Mouse (Mus musculus) liver, adult 2 months (tissue): ENCODE results near the gene Cdh1. TPM values are rescaled to one million over a fixed set of nuclear protein-coding genes. Genes with fewer than 3 reads are reported as not detected.

ENCODE experiments used
- DNase-seq: peaks from one replicate; pipeline ENCODE4 v3.0.0-alpha.2; 2011; ENCODE audit warnings: low read depth, low spot score; ENCODE audit errors: extremely low read depth
- H3K27ac ChIP-seq: fragments of 200-500 bp; replicated peaks from 2 replicates; pipeline ENCODE4 v1.5.1; 2012; ENCODE audit warnings: low read depth, mild to moderate bottlenecking, control low read depth, inconsistent platforms, low read length; ENCODE audit not compliant: insufficient read depth
- H3K27me3 ChIP-seq: fragments of 200-500 bp; 2 replicates; pipeline ENCODE4 v1.6.1; 2012; ENCODE audit warnings: mild to moderate bottlenecking, moderate library complexity, low read length, inconsistent platforms; ENCODE audit not compliant: control insufficient read depth, insufficient read depth
- H3K36me3 ChIP-seq: fragments of 200-500 bp; 2 replicates; pipeline ENCODE4 v1.6.1; 2012; ENCODE audit warnings: low read length, inconsistent platforms; ENCODE audit not compliant: control insufficient read depth, insufficient read depth
- H3K4me1 ChIP-seq: fragments of 200-500 bp; 2 replicates; pipeline ENCODE4 v1.6.1; 2011; ENCODE audit warnings: low read length; ENCODE audit not compliant: control insufficient read depth, insufficient read depth
- H3K4me3 ChIP-seq: fragments of 200-500 bp; 2 replicates; pipeline ENCODE4 v1.5.1; 2011; ENCODE audit warnings: low read depth, mild to moderate bottlenecking, control low read depth, low read length, moderate library complexity; ENCODE audit not compliant: insufficient read depth
- H3K79me2 ChIP-seq: fragments of 200-500 bp; 2 replicates; pipeline ENCODE4 v1.6.1; 2012; ENCODE audit warnings: inconsistent platforms, mild to moderate bottlenecking, low read length, moderate library complexity; ENCODE audit not compliant: control insufficient read depth, insufficient read depth
- H3K9ac ChIP-seq: fragments of 200-500 bp; 2 replicates; pipeline ENCODE4 v1.6.1; 2012; ENCODE audit warnings: low read depth, mild to moderate bottlenecking, control low read depth, inconsistent platforms, low read length
- CTCF ChIP-seq: fragments of 200-500 bp; IDR thresholded peaks from 2 replicates; pipeline ENCODE4 v1.5.1; 2011; ENCODE audit warnings: low read depth, low read length, control low read depth
- POLR2A ChIP-seq: fragments of 200-500 bp; IDR thresholded peaks from 2 replicates; pipeline ENCODE4 v1.6.1; 2011; ENCODE audit warnings: low read length, control low read depth; ENCODE audit not compliant: insufficient read depth; ENCODE audit errors: extremely low read depth
- WGBS: fragments of 180-500 bp; shearing (Covaris S2); methylation state at CpG from one replicate; pipeline ENCODE4 v1.1.7; 2018; 5-methylcytosine and 5-hydroxymethylcytosine counted together
- polyA plus RNA-seq: library from polyadenylated mRNA; depleted of rRNA; stranded (reverse); fragments of >200 nt; gene quantifications from 2 replicates; pipeline ENCODE4 v1.2.3, GENCODE M21; 2012
- total RNA-seq: library from RNA; depleted of rRNA; stranded (reverse); fragments of >200 nt; gene quantifications from 2 replicates; pipeline ENCODE4 v1.2.3, GENCODE M21; 2014

The Cdh1 gene
- total and polyA plus RNA-seq, 2 experiments = 17.5 to 19.8 TPM

DNA sequence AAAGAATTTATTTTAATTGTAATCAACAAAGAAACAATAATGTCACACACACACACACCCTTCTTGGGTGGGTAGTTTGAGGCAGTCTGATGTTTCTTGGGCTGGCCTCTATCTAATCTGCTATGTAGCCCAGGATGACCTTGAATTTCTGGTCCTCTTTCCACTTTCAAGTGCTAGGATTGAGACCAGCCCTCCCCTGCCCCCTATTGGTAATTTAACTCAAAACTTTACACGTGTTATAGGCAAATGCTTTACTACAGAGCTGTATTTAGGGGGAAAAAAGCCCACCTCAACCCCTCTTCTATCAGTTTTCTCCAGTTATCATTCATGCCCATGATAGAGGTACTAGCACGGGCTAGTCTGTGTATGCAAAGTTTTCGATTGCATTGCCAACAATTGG is 41.8 kb downstream of the Cdh1 start:
- Histone ChIP-seq H3K9ac (no peak overlapping the region), H3K4me3 (no peak overlapping the region), H3K36me3 (0 out of 2 replicates have a peak, but pooled peaks cover 2% of the 10 kb centered on the region), H3K27ac (no peak overlapping the region), H3K27me3 (no peaks in the 10 kb centered on the region), H3K79me2 (no peaks in the 10 kb centered on the region), H3K4me1 (peaks cover 11% of the 10 kb centered on the region)
- 74% methylated on average over 3 of the region's 3 CpGs for WGBS
- TF ChIP-seq POLR2A (no peak), CTCF (no peak)
- no peak for DNase-seq

DNA sequence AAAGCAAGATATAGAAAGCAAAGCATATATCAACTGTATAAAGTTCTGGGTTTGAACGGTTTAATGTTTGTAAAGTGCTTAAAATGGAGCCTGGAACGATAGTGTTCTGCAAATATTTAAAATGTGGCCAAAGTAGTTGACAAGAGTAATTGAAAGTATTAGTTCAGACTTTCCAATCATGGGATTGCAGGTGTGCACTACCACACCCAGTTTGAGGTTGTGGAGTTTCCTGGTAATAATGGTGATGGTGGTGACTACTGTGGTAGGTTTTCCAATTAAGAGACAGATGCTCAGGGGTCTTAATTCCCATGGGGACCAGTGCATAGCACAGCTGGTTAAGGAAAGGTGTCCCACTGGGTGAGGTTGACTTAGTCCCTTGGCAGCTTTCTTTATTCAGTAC is 43.0 kb downstream of the Cdh1 start:
- H3K27ac ChIP-seq = no peak overlapping the region
- no peak overlapping the region for H3K9ac ChIP-seq

GRCm38 (mm10) chr8:106646731-106647130 is 43.6 kb downstream of the Cdh1 start:
- Histone ChIP-seq H3K4me1 (peaks cover 2% of the 10 kb centered on the region; the same call in 1 of the 2 replicates), H3K4me3 (no peak overlapping the region), H3K27me3 (no peaks in the 10 kb centered on the region), H3K79me2 (no peaks in the 10 kb centered on the region), H3K27ac (no peak overlapping the region), H3K9ac (no peak overlapping the region), H3K36me3 (0 out of 2 replicates have a peak, but pooled peaks cover 4% of the 10 kb centered on the region)
- WGBS = 70% methylated on average over 5 of the region's 5 CpGs
- DNase-seq = no peak
- TF ChIP-seq POLR2A (no peak), CTCF (no peak)

More for the DNA sequence above, 43.0 kb downstream of the Cdh1 start:
- WGBS = 23% methylated on average over 2 of the region's 2 CpGs
- TF ChIP-seq CTCF (no peak), POLR2A (no peak)
- Histone ChIP-seq H3K79me2 (no peaks in the 10 kb centered on the region), H3K27me3 (no peaks in the 10 kb centered on the region), H3K4me1 (peaks cover 2% of the 10 kb centered on the region; the same call in 1 of the 2 replicates), H3K4me3 (no peak overlapping the region), H3K36me3 (0 out of 2 replicates have a peak, but pooled peaks cover 4% of the 10 kb centered on the region)
- DNase-seq = no peak

- Histone ChIP-seq H3K9ac (no peak overlapping the region), H3K36me3 (0 out of 2 replicates have a peak, but pooled peaks cover 4% of the 10 kb centered on the region), H3K27me3 (no peaks in the 10 kb centered on the region), H3K27ac (no peak overlapping the region), H3K4me1 (no peaks in the 10 kb centered on the region), H3K79me2 (no peaks in the 10 kb centered on the region), H3K4me3 (no peak overlapping the region)
- peak; percentile 46 for DNase-seq
- WGBS = 39% methylated on average over 2 of the region's 2 CpGs
- TF ChIP-seq CTCF (peak; percentile 53), POLR2A (no peak)
Observed at GRCm38 (mm10) chr8:106647387-106647786, 44.2 kb downstream of the Cdh1 start.

DNA sequence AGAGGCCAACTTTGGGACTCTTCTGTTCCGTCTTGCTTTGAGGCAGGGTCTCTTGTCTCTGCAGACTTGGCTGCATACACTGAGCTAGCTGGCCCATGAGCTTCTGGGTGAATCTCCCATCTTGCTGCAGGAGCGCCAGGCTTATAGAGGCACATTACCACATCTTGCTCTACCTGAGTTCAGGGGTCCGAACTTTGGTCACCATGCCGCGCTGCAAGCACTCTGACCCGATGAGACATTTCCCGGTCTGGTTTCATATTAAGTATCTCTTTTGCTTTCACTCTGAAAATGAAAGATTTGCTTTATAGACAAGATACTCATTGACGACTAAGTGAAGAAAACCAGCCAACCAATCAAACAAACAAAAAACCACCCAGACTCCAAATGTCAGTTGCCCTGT is 45.3 kb downstream of the Cdh1 start:
- no peak for DNase-seq
- H3K79me2 ChIP-seq = no peaks in the 10 kb centered on the region
- H3K27me3 ChIP-seq = no peaks in the 10 kb centered on the region
- H3K4me3 ChIP-seq = no peak overlapping the region
- WGBS = 52% methylated on average over 8 of the region's 8 CpGs
- H3K27ac ChIP-seq = no peak overlapping the region
- TF ChIP-seq CTCF = no peak
- TF ChIP-seq POLR2A = no peak
- H3K4me1 ChIP-seq = no peaks in the 10 kb centered on the region
- no peak overlapping the region for H3K9ac ChIP-seq
- 0 out of 2 replicates have a peak, but pooled peaks cover 4% of the 10 kb centered on the region for H3K36me3 ChIP-seq

DNA sequence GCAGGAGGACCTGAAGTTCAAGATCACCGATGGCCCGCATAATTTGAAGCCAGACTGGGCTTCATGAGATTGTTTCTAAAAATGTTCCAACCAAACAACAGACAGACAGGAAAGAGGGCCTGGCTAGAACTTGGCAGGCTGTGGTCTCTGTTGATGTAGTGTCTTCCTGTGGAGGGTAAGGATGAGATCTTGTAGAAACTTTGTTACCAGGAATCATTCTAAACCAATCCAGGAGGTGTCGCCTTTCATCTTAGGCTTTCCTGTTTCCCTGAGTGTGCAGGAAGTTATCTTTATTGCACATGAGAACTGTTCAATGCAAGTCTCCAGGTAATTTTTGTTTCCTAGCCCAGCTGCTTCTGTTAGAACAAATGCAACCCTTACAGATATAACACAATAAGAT is 48.8 kb downstream of the Cdh1 start:
- Histone ChIP-seq H3K79me2 (no peaks in the 10 kb centered on the region), H3K9ac (no peak overlapping the region), H3K36me3 (peaks cover 5% of the 10 kb centered on the region), H3K4me3 (no peak overlapping the region), H3K4me1 (no peaks in the 10 kb centered on the region), H3K27ac (no peak overlapping the region), H3K27me3 (no peaks in the 10 kb centered on the region)
- WGBS = 81% methylated on average over 3 of the region's 3 CpGs
- no peak for DNase-seq
- TF ChIP-seq CTCF = no peak
- no peak for TF ChIP-seq POLR2A
